25 mouse cellular contexts compared by ENCODE assay signal in the genomic region with DNA sequence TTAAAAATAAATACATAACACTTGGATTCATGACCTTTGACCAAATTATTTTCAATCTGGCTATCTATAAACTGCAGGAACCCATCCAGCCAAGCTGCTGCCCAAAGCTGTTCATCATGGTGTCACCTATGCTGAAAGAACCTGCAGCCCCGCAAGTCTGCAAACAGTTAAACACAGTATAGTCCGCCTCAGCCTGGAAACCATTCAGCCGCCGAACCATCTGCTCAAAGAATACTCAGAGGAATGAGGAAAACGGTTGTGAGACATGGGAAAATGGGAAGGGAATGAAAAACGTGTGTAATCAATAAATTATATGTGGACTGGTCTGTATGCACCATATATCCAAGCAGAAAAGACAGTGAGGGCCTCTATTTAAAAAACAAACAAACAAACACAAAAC. TPM values are rescaled to one million over a fixed set of nuclear protein-coding genes. Genes with fewer than 3 reads are reported as not detected.
DNase-seq lines count a peak whose midpoint lies in the region; ATAC-seq lines count a peak whose summit lies in the region.
"Had no signal": no experiment of that assay in that cellular context is flagged by ENCODE, and none has a peak within 500 bp of the region (broad histone marks: within the 10 kb centered on the region; RNA-seq: fewer than 3 reads in every experiment).

No protein-coding gene starts in this region.

- H3K4me1 ChIP-seq in forebrain, embryonic 15.5 days = peaks cover 38% of the 10 kb centered on the region
- peaks cover 7% of the 10 kb centered on the region; the same call in 1 of the 2 replicates for H3K4me1 ChIP-seq in forebrain, embryonic 11.5 days (replicated peaks; ENCODE audit: control insufficient read depth, insufficient read depth, low read length)
- peaks cover 25% of the 10 kb centered on the region for H3K4me1 ChIP-seq in forebrain, embryonic 16.5 days (replicated peaks; ENCODE audit: control insufficient read depth, insufficient read depth, low read length)

- DNase-seq in forebrain, embryonic 11.5 days (ENCODE audit: low spot score) = no peak
- peak; percentile 38 to 67 for DNase-seq in left cerebral cortex, postnatal 25 days (ENCODE audit: low spot score in 2 of 2)
- no peak for DNase-seq in left cerebral cortex, adult 8-10 months (ENCODE audit: low spot score in 2 of 2)
- peak; percentile 32 for DNase-seq in brain, adult 2 months (ENCODE audit: low read depth, low spot score)
- DNase-seq in layer of hippocampus, adult 11-12 months (ENCODE audit: low spot score) = no peak
- DNase-seq: adrenal gland, postnatal 36 days; B cell, adult 2 months; cerebellum, adult 11-12 months; cerebellum, postnatal 25 days; gastrocnemius, postnatal 14 days; heart, adult 11 months; kidney, adult 2 months; liver, postnatal 0 days; thymus, adult 18-20 months; thymus, postnatal 36 days had no signal

- no peaks in the 10 kb centered on the region for H3K9me3 ChIP-seq in forebrain, embryonic 15.5 days
- H3K9me3 ChIP-seq in forebrain, embryonic 11.5 days (ENCODE audit: control insufficient read depth, low read length) = no peaks in the 10 kb centered on the region
- H3K9me3 ChIP-seq in forebrain, embryonic 16.5 days (ENCODE audit: control insufficient read depth, low read length) = no peaks in the 10 kb centered on the region
- H3K9me3 ChIP-seq: G1E; midbrain, embryonic 12.5 days had no signal

- no peaks in the 10 kb centered on the region for H3K27me3 ChIP-seq in forebrain, embryonic 15.5 days
- H3K27me3 ChIP-seq in forebrain, embryonic 11.5 days (ENCODE audit: control insufficient read depth, insufficient read depth, low read length) = no peaks in the 10 kb centered on the region
- no peaks in the 10 kb centered on the region for H3K27me3 ChIP-seq in forebrain, embryonic 16.5 days (replicated peaks; ENCODE audit: control insufficient read depth, insufficient read depth, low read length)
- H3K27me3 ChIP-seq: CH12.LX, Patski had no signal

- intact Hi-C loops in left cerebral cortex, postnatal 25 days (cut with DNase I) = loop anchor here (5.0 kb wide), 2 partner anchors 55 to 85 kb away; no protein-coding TSS in a partner anchor

- ATAC-seq in forebrain, embryonic 15.5 days (replicated peaks) = no peak
- no peak for ATAC-seq in forebrain, embryonic 11.5 days (replicated peaks; ENCODE audit: low FRiP score)
- ATAC-seq in forebrain, embryonic 16.5 days = peak; percentile 27; the same call in 1 of the 2 replicates
- ATAC-seq: liver, postnatal 0 days; lung, postnatal 0 days; Patski had no signal

- H3K4me3 ChIP-seq in forebrain, embryonic 15.5 days = no peak overlapping the region
- no peak overlapping the region for H3K4me3 ChIP-seq in forebrain, embryonic 11.5 days (ENCODE audit: low read depth, low read length)
- no peak overlapping the region for H3K4me3 ChIP-seq in forebrain, embryonic 16.5 days (replicated peaks; ENCODE audit: low read length)
- H3K4me3 ChIP-seq: midbrain, embryonic 12.5 days had no signal

- H3K4me2 ChIP-seq in forebrain, embryonic 15.5 days (replicated peaks) = no peak overlapping the region
- no peak overlapping the region for H3K4me2 ChIP-seq in forebrain, embryonic 11.5 days (ENCODE audit: low read depth, low read length, severe bottlenecking)
- H3K4me2 ChIP-seq in forebrain, embryonic 16.5 days (ENCODE audit: low read length) = no peak overlapping the region
- H3K4me2 ChIP-seq: heart, embryonic 11.5 days; liver, embryonic 11.5 days; midbrain, embryonic 12.5 days had no signal

- no peak overlapping the region for H3K9ac ChIP-seq in forebrain, embryonic 15.5 days (replicated peaks)
- H3K9ac ChIP-seq in forebrain, embryonic 11.5 days (ENCODE audit: low read length) = no peak overlapping the region
- no peak overlapping the region for H3K9ac ChIP-seq in forebrain, embryonic 16.5 days (replicated peaks; ENCODE audit: low read depth, low read length)
- H3K9ac ChIP-seq: liver, postnatal 0 days; midbrain, embryonic 12.5 days had no signal

- peak overlapping the region; percentile 53 for H3K27ac ChIP-seq in forebrain, embryonic 15.5 days (replicated peaks)
- no peak overlapping the region for H3K27ac ChIP-seq in forebrain, embryonic 11.5 days (ENCODE audit: low read depth, low read length)
- peak overlapping the region; percentile 1; the same call in 1 of the 2 replicates for H3K27ac ChIP-seq in forebrain, embryonic 16.5 days (ENCODE audit: low read length)
- H3K27ac ChIP-seq: kidney, postnatal 0 days; midbrain, embryonic 12.5 days had no signal

- no peaks in the 10 kb centered on the region for H3K36me3 ChIP-seq in forebrain, embryonic 15.5 days
- no peaks in the 10 kb centered on the region for H3K36me3 ChIP-seq in forebrain, embryonic 11.5 days (ENCODE audit: control insufficient read depth, insufficient read depth, low read length)
- H3K36me3 ChIP-seq in forebrain, embryonic 16.5 days (ENCODE audit: control insufficient read depth, insufficient read depth) = no peaks in the 10 kb centered on the region
- H3K36me3 ChIP-seq: G1E; midbrain, embryonic 12.5 days had no signal

- 34% methylated on average over 6 of the region's 6 CpGs for whole genome bisulfite sequencing in forebrain, embryonic 15.5 days
- WGBS in forebrain, embryonic 11.5 days = 71% methylated on average over 6 of the region's 6 CpGs
- WGBS in forebrain, embryonic 16.5 days = 36% methylated on average over 6 of the region's 6 CpGs

RNA-seq across cellular contexts. Expression of a gene that starts 13.3 kb away (rescaled TPM):
- 38.8 and 43.9 TPM in 2 replicates for polyA plus RNA-seq in forebrain, embryonic 15.5 days (2015; fragmentation: Nextera tagmentation; extraction: Ambion mirVana)
- polyA plus RNA-seq in forebrain, embryonic 11.5 days (2014; fragmentation: Nextera tagmentation; extraction: Ambion mirVana) = 22.3 and 29.7 TPM in 2 replicates
- total RNA-seq in left cerebral cortex, postnatal 25 days (2021) = 100 to 1,000 TPM; 115 to 120 TPM
- total RNA-seq in left cerebral cortex, adult 8-10 months (2022) = 10 to 100 TPM; 91.7 to 98.3 (median 95.8) TPM
- 38.5 and 40.5 TPM in 2 replicates for polyA plus RNA-seq in forebrain, embryonic 16.5 days (2015; fragmentation: Nextera tagmentation; extraction: Ambion mirVana)

Comparison
In these comparisons a context has a peak if more than half of its experiments do, and no peak if none do; other contexts are left out.
1. DNase-seq: peak in left cerebral cortex, postnatal 25 days (2 of 2) and brain, adult 2 months (single experiment); none in forebrain, embryonic 11.5 days (single experiment), left cerebral cortex, adult 8-10 months (0 of 2) and layer of hippocampus, adult 11-12 months (single experiment).